Mouse (Mus musculus) embryonic facial prominence, embryonic 15.5 days (tissue): ENCODE data around the gene Pak1. TPM values are rescaled to one million over a fixed set of nuclear protein-coding genes. Genes with fewer than 3 reads are reported as not detected.
A peak's percentile ranks its signal among the peaks of the same experiment; 100 is the strongest.

ENCODE experiments used
- ATAC-seq: fragments of 200-750 bp; cut with Nextera tagmentation; 2 replicates; pipeline ENCODE4 v1.8.0; 2017; ENCODE audit warnings: low read depth, moderate TSS enrichment; ENCODE audit not compliant: insufficient number of reproducible peaks, low FRiP score, low TSS enrichment
- H3K27ac ChIP-seq: fragments of 300-500 bp; sonication (generic); replicated peaks from 2 replicates; pipeline ENCODE4 v1.5.1; 2015; ENCODE audit warnings: mild to moderate bottlenecking, inconsistent platforms
- H3K27me3 ChIP-seq: fragments of 300-500 bp; sonication (generic); 2 replicates; pipeline ENCODE4 v1.6.1; 2015; ENCODE audit warnings: inconsistent platforms
- H3K36me3 ChIP-seq: fragments of 300-500 bp; sonication (generic); 2 replicates; pipeline ENCODE4 v1.6.1; 2015; ENCODE audit warnings: mild to moderate bottlenecking, inconsistent platforms
- H3K4me1 ChIP-seq: fragments of 300-500 bp; sonication (generic); 2 replicates; pipeline ENCODE4 v1.6.1; 2015; ENCODE audit warnings: inconsistent platforms
- H3K4me2 ChIP-seq: fragments of 300-500 bp; sonication (generic); replicated peaks from 2 replicates; pipeline ENCODE4 v1.6.1; 2015; ENCODE audit warnings: mild to moderate bottlenecking, inconsistent platforms
- H3K4me3 ChIP-seq: fragments of 300-500 bp; sonication (generic); replicated peaks from 2 replicates; pipeline ENCODE4 v1.5.1; 2015; ENCODE audit warnings: mild to moderate bottlenecking, inconsistent platforms
- H3K9ac ChIP-seq: fragments of 300-500 bp; sonication (generic); 2 replicates; pipeline ENCODE4 v1.6.1; 2015; ENCODE audit warnings: inconsistent platforms
- H3K9me3 ChIP-seq: fragments of 300-500 bp; sonication (generic); replicated peaks from 2 replicates; pipeline ENCODE4 v1.6.1; 2016; ENCODE audit warnings: inconsistent platforms
- WGBS: fragments of 180-500 bp; shearing (Covaris S2); methylation state at CpG from one replicate; pipeline ENCODE4 v1.1.7; 2015; 5-methylcytosine and 5-hydroxymethylcytosine counted together
- polyA plus RNA-seq: library from polyadenylated mRNA; unstranded; fragments of >200 nt; fragmentation: Nextera tagmentation; extraction: Ambion mirVana; gene quantifications from 2 replicates; pipeline ENCODE4 v1.2.1, GENCODE M21; 2015

Pak1 gene
- polyA plus RNA-seq, 1 experiment from 2014 or later: 25.7 TPM

GRCm38 (mm10) chr7:97780815-97781214 lies 7.5 kb upstream of the Pak1 start:
- Histone ChIP-seq H3K4me3 (no peak overlapping the region), H3K27me3 (no peaks in the 10 kb centered on the region), H3K9me3 (0 out of 2 replicates have a peak, but pooled peaks cover 6% of the 10 kb centered on the region), H3K9ac (no peak overlapping the region), H3K27ac (no peak overlapping the region), H3K4me1 (no peaks in the 10 kb centered on the region), H3K36me3 (no peaks in the 10 kb centered on the region), H3K4me2 (no peak overlapping the region)
- ATAC-seq: no peak; the same call in 1 of the 2 replicates
- WGBS: 57% methylated on average over 1 of the region's 1 CpGs

GRCm38 (mm10) chr7:97781496-97781895 lies 6.8 kb upstream of the Pak1 start:
- H3K27ac ChIP-seq: no peak overlapping the region
- 69% methylated on average over 8 of the region's 8 CpGs for WGBS
- H3K9ac ChIP-seq: no peak overlapping the region
- H3K4me2 ChIP-seq: no peak overlapping the region
- H3K36me3 ChIP-seq: no peaks in the 10 kb centered on the region
- H3K4me3 ChIP-seq: no peak overlapping the region
- H3K9me3 ChIP-seq: 0 out of 2 replicates have a peak, but pooled peaks cover 4% of the 10 kb centered on the region
- no peaks in the 10 kb centered on the region for H3K4me1 ChIP-seq
- H3K27me3 ChIP-seq: no peaks in the 10 kb centered on the region
- no peak for ATAC-seq

- WGBS: 56% methylated on average over 5 of the region's 5 CpGs
- H3K4me2 ChIP-seq: no peak overlapping the region
- ATAC-seq: no peak
Measured at GRCm38 (mm10) chr7:97783523-97783922, 4.8 kb upstream of the Pak1 start.

GRCm38 (mm10) chr7:97788669-97789483 lies 535 bp downstream of the Pak1 start:
- under 1% methylated on average over 67 of the region's 84 CpGs for WGBS
- H3K27ac ChIP-seq: no peak overlapping the region

More at GRCm38 (mm10) chr7:97783523-97783922, 4.8 kb upstream of the Pak1 start:
- Histone ChIP-seq H3K9me3 (no peaks in the 10 kb centered on the region), H3K9ac (no peak overlapping the region), H3K4me3 (no peak overlapping the region), H3K4me1 (no peaks in the 10 kb centered on the region), H3K36me3 (no peaks in the 10 kb centered on the region), H3K27me3 (no peaks in the 10 kb centered on the region; the same call in 1 of the 2 replicates), H3K27ac (no peak overlapping the region)

GRCm38 (mm10) chr7:97790272-97790671 lies 1.9 kb downstream of the Pak1 start:
- Histone ChIP-seq H3K9ac (no peak overlapping the region), H3K4me2 (no peak overlapping the region), H3K4me1 (no peaks in the 10 kb centered on the region), H3K9me3 (no peaks in the 10 kb centered on the region), H3K27me3 (peaks cover 3% of the 10 kb centered on the region; the same call in 1 of the 2 replicates), H3K36me3 (no peaks in the 10 kb centered on the region), H3K27ac (no peak overlapping the region), H3K4me3 (no peak overlapping the region; the same call in 1 of the 2 replicates)
- 56% methylated on average over 2 of the region's 2 CpGs for WGBS
- ATAC-seq: no peak

More at GRCm38 (mm10) chr7:97788669-97789483, 535 bp downstream of the Pak1 start:
- ATAC-seq: peak; percentile 87
- Histone ChIP-seq H3K27me3 (peaks cover 3% of the 10 kb centered on the region; the same call in 1 of the 2 replicates), H3K36me3 (no peaks in the 10 kb centered on the region), H3K9me3 (no peaks in the 10 kb centered on the region), H3K9ac (peak overlapping the region; percentile 44), H3K4me2 (peak overlapping the region; percentile 98), H3K4me1 (no peaks in the 10 kb centered on the region), H3K4me3 (peak overlapping the region; percentile 83)

- Histone ChIP-seq H3K27ac (no peak overlapping the region), H3K4me1 (no peaks in the 10 kb centered on the region), H3K9me3 (no peaks in the 10 kb centered on the region), H3K9ac (no peak overlapping the region), H3K4me2 (no peak overlapping the region), H3K4me3 (no peak overlapping the region), H3K27me3 (peaks cover 3% of the 10 kb centered on the region; the same call in 1 of the 2 replicates), H3K36me3 (no peaks in the 10 kb centered on the region)
- WGBS: 45% methylated on average over 2 of the region's 2 CpGs
- no peak for ATAC-seq
Measured at GRCm38 (mm10) chr7:97792324-97792723, 4.0 kb downstream of the Pak1 start.

GRCm38 (mm10) chr7:97803116-97803515 lies 14.8 kb downstream of the Pak1 start:
- no peak for ATAC-seq
- WGBS: 64% methylated on average over 2 of the region's 2 CpGs
- H3K4me1 ChIP-seq: no peaks in the 10 kb centered on the region
- no peaks in the 10 kb centered on the region for H3K9me3 ChIP-seq
- no peak overlapping the region for H3K4me3 ChIP-seq
- no peaks in the 10 kb centered on the region for H3K36me3 ChIP-seq
- no peak overlapping the region for H3K9ac ChIP-seq
- no peak overlapping the region for H3K27ac ChIP-seq
- no peak overlapping the region for H3K4me2 ChIP-seq
- no peaks in the 10 kb centered on the region for H3K27me3 ChIP-seq

GRCm38 (mm10) chr7:97804245-97805066 lies 16.1 kb downstream of the Pak1 start:
- ATAC-seq: no peak
- H3K4me2 ChIP-seq: no peak overlapping the region
- H3K27ac ChIP-seq: no peak overlapping the region
- H3K36me3 ChIP-seq: no peaks in the 10 kb centered on the region
- H3K27me3 ChIP-seq: no peaks in the 10 kb centered on the region
- H3K4me1 ChIP-seq: no peaks in the 10 kb centered on the region
- no peaks in the 10 kb centered on the region for H3K9me3 ChIP-seq
- no peak overlapping the region for H3K9ac ChIP-seq
- H3K4me3 ChIP-seq: no peak overlapping the region
- 63% methylated on average over 2 of the region's 2 CpGs for WGBS

GRCm38 (mm10) chr7:97805067-97805365 lies 16.7 kb downstream of the Pak1 start:
- H3K36me3 ChIP-seq: no peaks in the 10 kb centered on the region
- no peak overlapping the region for H3K27ac ChIP-seq
- 39% methylated on average over 3 of the region's 3 CpGs for WGBS
- H3K4me3 ChIP-seq: no peak overlapping the region
- no peak overlapping the region for H3K9ac ChIP-seq
- H3K4me1 ChIP-seq: no peaks in the 10 kb centered on the region
- no peaks in the 10 kb centered on the region for H3K27me3 ChIP-seq
- ATAC-seq: no peak
- no peak overlapping the region for H3K4me2 ChIP-seq
- H3K9me3 ChIP-seq: no peaks in the 10 kb centered on the region

- H3K9ac ChIP-seq: no peak overlapping the region
- H3K4me2 ChIP-seq: no peak overlapping the region
- no peak overlapping the region for H3K27ac ChIP-seq
- ATAC-seq: no peak
- no peaks in the 10 kb centered on the region for H3K36me3 ChIP-seq
- no peaks in the 10 kb centered on the region for H3K4me1 ChIP-seq
- 80% methylated on average over 5 of the region's 5 CpGs for WGBS
- H3K4me3 ChIP-seq: no peak overlapping the region
- no peaks in the 10 kb centered on the region for H3K9me3 ChIP-seq
- H3K27me3 ChIP-seq: no peaks in the 10 kb centered on the region
Measured at GRCm38 (mm10) chr7:97809307-97809706, 21.0 kb downstream of the Pak1 start.

- Histone ChIP-seq H3K4me2 (no peak overlapping the region), H3K4me3 (no peak overlapping the region), H3K9ac (no peak overlapping the region), H3K4me1 (no peaks in the 10 kb centered on the region), H3K36me3 (no peaks in the 10 kb centered on the region), H3K9me3 (no peaks in the 10 kb centered on the region), H3K27me3 (no peaks in the 10 kb centered on the region), H3K27ac (no peak overlapping the region)
- WGBS: 92% methylated on average over 2 of the region's 2 CpGs
- no peak for ATAC-seq
Measured at GRCm38 (mm10) chr7:97821875-97822274, 33.5 kb downstream of the Pak1 start.
